Mouse (Mus musculus): ENCODE data around the gene Hyal5. TPM values are rescaled to one million over a fixed set of nuclear protein-coding genes. Genes with fewer than 3 reads are reported as not detected.

Hyal5 gene
- total RNA-seq (2021): not detected
- long read RNA-seq, experiment 1: 0 reads
- long read RNA-seq, experiment 2: 0 reads

- DNase-seq: no peak
Observed at GRCm38 (mm10) chr6:24857697-24858096, at the start of gene Hyal5. Gene Hyal5 (plus strand): TSS chr6:24857997.

GRCm38 (mm10) chr6:24822070-24822469 lies 35.7 kb upstream of the Hyal5 start:
- no peak for DNase-seq

DNA sequence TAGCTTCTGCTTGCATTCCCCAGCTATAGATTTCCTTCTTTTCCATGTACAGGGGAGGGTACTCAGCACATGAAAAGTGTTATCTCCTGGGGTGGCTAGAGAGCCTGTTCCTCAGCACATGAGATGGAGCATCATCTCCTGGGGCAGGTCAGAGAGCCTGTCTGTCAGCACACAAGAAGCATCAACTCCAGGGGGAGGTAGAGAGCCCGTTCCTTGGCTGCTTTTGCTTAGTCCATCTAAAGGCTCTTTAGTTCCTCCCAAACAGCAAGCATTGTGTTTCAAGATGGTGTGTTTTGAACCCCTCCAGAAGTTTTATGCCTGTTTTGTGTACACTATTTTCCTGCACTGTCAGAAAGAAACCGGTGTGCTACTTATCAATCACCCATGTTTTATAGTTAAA lies 2.5 kb downstream of the Hyal5 start:
- peak; percentile 1 for DNase-seq

GRCm38 (mm10) chr6:24863649-24864048 lies 5.9 kb downstream of the Hyal5 start:
- no peak for DNase-seq

DNA sequence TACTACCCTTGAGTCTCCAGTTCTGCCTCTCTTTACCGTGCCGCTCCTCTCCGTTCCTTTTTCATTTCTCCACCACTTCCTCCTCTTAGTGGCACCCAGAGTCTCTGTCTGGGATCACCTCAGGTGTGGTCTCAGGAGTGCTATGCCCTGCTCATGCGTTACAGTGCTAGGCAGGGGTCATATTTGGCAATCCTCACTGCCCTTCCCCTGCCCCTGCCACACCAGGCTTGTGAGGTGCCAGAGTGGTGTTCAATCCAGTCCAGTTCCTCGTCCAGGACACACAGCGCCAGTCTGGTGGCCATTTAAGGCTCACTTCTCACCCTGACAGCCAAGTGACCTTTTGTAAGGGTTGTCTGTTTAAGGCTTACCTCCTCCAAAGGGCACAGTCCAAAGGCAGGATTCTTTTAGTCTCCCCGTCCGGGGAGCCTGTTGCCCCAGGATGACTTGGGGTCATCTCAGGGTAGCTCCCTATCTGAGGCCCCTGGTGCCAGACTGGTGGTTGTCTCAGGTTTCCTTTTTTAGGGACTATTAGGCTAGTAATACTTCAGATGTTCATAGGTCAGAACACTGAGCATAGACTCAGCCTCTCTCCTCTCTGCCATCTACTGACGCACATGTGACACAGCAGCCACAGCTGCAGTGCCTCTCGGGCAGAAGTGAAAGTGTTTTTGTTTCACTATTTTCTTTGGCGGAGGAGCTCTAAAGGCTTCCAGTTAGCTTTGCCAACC lies 36.5 kb downstream of the Hyal5 start:
- peak; percentile 49 for DNase-seq

GRCm38 (mm10) chr6:24894874-24895183 lies 37.0 kb downstream of the Hyal5 start:
- DNase-seq: no peak

DNA sequence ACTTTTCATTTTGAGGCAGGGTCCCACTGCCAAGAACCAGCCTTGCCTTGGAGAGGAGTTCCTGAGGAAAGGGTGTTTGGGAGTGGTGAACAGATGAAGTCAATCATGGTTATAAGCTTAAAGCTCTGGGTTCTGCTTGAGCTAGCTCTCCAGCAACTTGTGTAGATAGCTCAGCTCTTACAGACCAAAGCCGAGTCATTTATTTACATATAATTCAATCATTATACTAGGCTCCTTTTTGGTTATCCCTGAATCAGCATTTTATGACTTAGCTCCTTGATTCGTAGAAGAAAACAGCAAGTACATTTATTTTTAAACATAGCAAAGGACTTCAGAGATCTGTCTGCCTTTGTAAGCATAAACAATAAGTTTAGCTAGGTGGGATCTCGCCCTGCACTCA lies 47.3 kb downstream of the Hyal5 start:
- no peak for DNase-seq

GRCm38 (mm10) chr6:24907824-24908223 lies 50.0 kb downstream of the Hyal5 start:
- no peak for DNase-seq

DNA sequence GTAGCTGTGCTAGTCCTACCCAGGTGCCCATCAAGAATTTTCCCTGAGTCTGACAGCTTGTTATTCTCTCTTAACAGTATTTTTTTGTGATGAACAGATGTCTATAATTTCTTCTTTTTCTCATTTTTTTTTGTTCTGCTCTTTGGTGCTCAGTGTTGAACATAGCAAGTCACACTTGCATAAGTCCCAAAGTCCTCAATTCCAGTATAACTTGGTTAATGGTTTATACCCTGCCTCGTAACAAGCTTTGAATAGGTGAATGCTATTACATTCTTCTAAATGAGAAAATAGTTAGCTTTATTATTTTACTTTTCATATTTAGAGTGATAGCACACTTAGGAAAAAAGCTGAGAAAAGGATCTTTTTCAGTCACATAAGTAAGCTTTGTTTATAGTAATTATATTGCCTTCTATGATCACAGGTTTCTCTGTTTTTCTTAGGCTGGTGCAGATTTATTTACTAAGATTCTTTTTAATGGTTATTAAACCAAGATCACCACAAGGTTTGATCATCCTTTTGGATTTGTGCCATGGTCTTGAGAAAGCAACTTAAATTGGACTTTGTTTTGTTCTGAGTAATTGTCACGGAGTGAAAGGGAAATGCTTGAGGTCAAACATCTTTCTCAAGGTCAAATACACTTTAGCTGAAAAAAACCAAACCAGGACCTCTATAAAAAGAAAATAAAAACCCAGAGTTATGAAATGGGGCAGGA lies 52.4 kb downstream of the Hyal5 start:
- no peak for DNase-seq

DNA sequence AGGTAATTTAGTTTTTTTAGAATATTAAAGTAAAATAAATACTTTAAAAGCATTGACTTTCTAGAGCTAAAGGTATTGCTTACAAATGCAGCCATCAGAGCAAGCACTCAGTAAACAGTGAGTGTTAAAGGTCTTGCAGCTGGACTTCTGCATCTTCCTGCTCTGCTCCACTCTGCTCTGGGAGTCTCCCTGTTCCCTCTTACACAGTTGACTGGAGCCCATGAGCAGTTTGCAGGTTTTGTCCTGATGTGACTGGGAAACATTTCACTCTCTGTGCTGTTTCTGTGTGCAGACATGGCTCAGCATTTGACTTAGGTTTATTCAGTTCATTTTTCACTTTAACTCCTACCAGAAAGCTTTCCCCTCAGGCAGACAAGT lies 52.9 kb downstream of the Hyal5 start:
- DNase-seq: no peak

DNA sequence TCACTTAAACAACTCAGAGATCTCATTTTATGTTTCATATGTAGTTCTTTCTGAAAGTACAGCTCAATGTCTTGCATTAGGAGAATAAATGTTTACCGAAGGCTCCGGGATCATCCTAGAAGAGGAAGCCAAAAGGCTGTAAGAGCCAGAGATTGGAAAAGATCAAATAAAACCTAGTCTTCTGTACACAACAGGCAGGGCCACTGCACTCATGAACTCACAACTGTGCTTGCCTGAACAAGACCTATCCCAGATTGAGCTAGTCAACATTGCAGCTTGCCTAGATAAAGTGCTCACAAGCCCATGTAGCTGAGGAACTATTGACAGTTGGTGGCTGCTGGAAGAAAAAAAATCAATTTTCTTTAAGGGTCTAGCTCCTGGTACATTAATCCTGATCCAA lies 55.8 kb downstream of the Hyal5 start:
- DNase-seq: no peak

DNA sequence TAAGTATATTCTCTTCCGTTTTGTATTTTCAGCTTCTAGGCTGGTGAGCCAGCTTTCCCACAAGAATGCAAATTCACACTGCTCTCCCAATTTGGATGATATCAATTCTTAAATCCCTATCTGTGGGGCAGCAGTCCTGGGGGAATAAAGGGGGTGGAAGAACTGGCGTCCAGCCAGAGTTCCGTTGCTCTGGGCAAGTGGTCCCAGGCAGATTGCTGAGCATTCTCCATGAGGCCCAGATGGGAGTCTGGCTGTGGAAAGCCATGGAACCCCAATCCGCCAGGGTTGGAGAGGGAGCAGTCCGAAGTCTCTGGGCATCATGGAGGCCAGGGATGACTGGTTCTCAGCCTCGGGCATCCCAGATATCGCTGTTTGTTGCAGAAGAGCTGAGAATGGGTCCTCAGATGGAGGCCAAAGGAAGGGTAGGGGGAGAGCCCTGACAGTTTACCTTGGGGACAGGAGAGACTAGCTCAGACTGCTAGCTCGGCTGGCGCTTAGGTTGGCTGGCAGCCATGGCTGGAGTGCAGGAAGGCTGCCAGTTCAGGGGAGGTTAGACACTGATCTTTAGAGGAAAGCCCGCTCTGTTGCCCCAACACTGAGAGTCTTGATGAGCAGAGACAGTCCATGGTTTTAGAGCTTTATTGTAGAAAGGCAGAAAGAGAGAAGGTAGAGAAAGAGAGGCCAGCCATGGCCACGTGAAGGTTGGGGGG lies 67.4 kb downstream of the Hyal5 start:
- no peak for DNase-seq

Other genes with a start within 250 kb of the Hyal5 start
- 10 to 100 TPM; 48.4 to 53.4 TPM for gene Wasl, start 193.0 kb upstream of the Hyal5 start, total RNA-seq (2021)
- gene Hyal6, start 124.8 kb upstream of the Hyal5 start, total RNA-seq (2021): not detected
- gene Hyal4, start 109.7 kb upstream of the Hyal5 start, total RNA-seq (2021): not detected
- gene Spam1, start 66.8 kb upstream of the Hyal5 start, total RNA-seq (2021): not detected
- under 1 TPM; 0.57 to 0.58 TPM for gene Tmem229a, start 98.3 kb downstream of the Hyal5 start, total RNA-seq (2021)

Measured in adrenal gland, postnatal 10 days (tissue).